Mouse (Mus musculus): ENCODE results near the gene Mrpl35. TPM values are rescaled to one million over a fixed set of nuclear protein-coding genes. Genes with fewer than 3 reads are reported as not detected.

Mrpl35 gene
- polyA plus RNA-seq, 1 experiment from 2014 or later, result 44.9 TPM

- Histone ChIP-seq H3K27me3 (no peaks in the 10 kb centered on the region), H3K4me3 (no peak overlapping the region), H3K36me3 (peaks cover 43% of the 10 kb centered on the region), H3K9me3 (no peaks in the 10 kb centered on the region), H3K9ac (no peak overlapping the region), H3K4me2 (no peak overlapping the region), H3K27ac (replicated peaks) (no peak overlapping the region), H3K4me1 (replicated peaks) (no peaks in the 10 kb centered on the region)
- ATAC-seq (ENCODE audit: low read depth), result no peak
- 83% methylated on average over 9 of the region's 9 CpGs for WGBS
These were observed 38.4 kb downstream of the Mrpl35 start for GRCm38 (mm10) chr6:71788348-71788747.

GRCm38 (mm10) chr6:71783165-71783564 is 43.6 kb downstream of the Mrpl35 start:
- no peaks in the 10 kb centered on the region for H3K4me1 ChIP-seq (replicated peaks)
- H3K4me2 ChIP-seq, result no peak overlapping the region
- no peak for ATAC-seq (ENCODE audit: low read depth)
- H3K36me3 ChIP-seq, result peaks cover 84% of the 10 kb centered on the region
- H3K27ac ChIP-seq (replicated peaks), result no peak overlapping the region
- H3K9me3 ChIP-seq, result no peaks in the 10 kb centered on the region
- no peak overlapping the region for H3K4me3 ChIP-seq
- no peak overlapping the region for H3K9ac ChIP-seq
- H3K27me3 ChIP-seq, result no peaks in the 10 kb centered on the region
- WGBS, result 91% methylated on average over 5 of the region's 5 CpGs

- WGBS, result 93% methylated on average over 7 of the region's 7 CpGs
- peaks cover 79% of the 10 kb centered on the region for H3K36me3 ChIP-seq
- H3K4me3 ChIP-seq, result no peak overlapping the region
- no peak overlapping the region for H3K4me2 ChIP-seq
- no peak overlapping the region for H3K27ac ChIP-seq (replicated peaks)
- H3K9ac ChIP-seq, result no peak overlapping the region
- H3K4me1 ChIP-seq (replicated peaks), result no peaks in the 10 kb centered on the region
- ATAC-seq (ENCODE audit: low read depth), result no peak
- H3K9me3 ChIP-seq, result no peaks in the 10 kb centered on the region
- no peaks in the 10 kb centered on the region for H3K27me3 ChIP-seq
These were observed 46.3 kb downstream of the Mrpl35 start for GRCm38 (mm10) chr6:71780431-71780830.

GRCm38 (mm10) chr6:71779831-71780230 is 46.9 kb downstream of the Mrpl35 start:
- WGBS, result 63% methylated on average over 2 of the region's 2 CpGs
- H3K36me3 ChIP-seq, result peaks cover 82% of the 10 kb centered on the region
- no peak overlapping the region for H3K4me3 ChIP-seq
- H3K9me3 ChIP-seq, result no peaks in the 10 kb centered on the region
- H3K27me3 ChIP-seq, result no peaks in the 10 kb centered on the region
- H3K9ac ChIP-seq, result no peak overlapping the region
- H3K27ac ChIP-seq (replicated peaks), result no peak overlapping the region
- no peak for ATAC-seq (ENCODE audit: low read depth)
- no peaks in the 10 kb centered on the region for H3K4me1 ChIP-seq (replicated peaks)
- H3K4me2 ChIP-seq, result no peak overlapping the region

GRCm38 (mm10) chr6:71778016-71778415 is 48.8 kb downstream of the Mrpl35 start:
- no peaks in the 10 kb centered on the region for H3K27me3 ChIP-seq
- no peaks in the 10 kb centered on the region for H3K9me3 ChIP-seq
- no peak overlapping the region for H3K27ac ChIP-seq (replicated peaks)
- H3K4me2 ChIP-seq, result no peak overlapping the region
- H3K4me3 ChIP-seq, result no peak overlapping the region
- no peak overlapping the region for H3K9ac ChIP-seq
- peaks cover 85% of the 10 kb centered on the region for H3K36me3 ChIP-seq
- no peak for ATAC-seq (ENCODE audit: low read depth)
- H3K4me1 ChIP-seq (replicated peaks), result no peaks in the 10 kb centered on the region
- 84% methylated on average over 5 of the region's 5 CpGs for WGBS

- no peak overlapping the region for H3K4me2 ChIP-seq
- no peak overlapping the region for H3K9ac ChIP-seq
- no peaks in the 10 kb centered on the region for H3K4me1 ChIP-seq (replicated peaks)
- no peak overlapping the region for H3K27ac ChIP-seq (replicated peaks)
- H3K36me3 ChIP-seq, result peaks cover 71% of the 10 kb centered on the region
- ATAC-seq (ENCODE audit: low read depth), result no peak
- 93% methylated on average over 7 of the region's 7 CpGs for WGBS
- H3K27me3 ChIP-seq, result no peaks in the 10 kb centered on the region
- H3K4me3 ChIP-seq, result no peak overlapping the region
- no peaks in the 10 kb centered on the region for H3K9me3 ChIP-seq
These were observed 54.0 kb downstream of the Mrpl35 start for GRCm38 (mm10) chr6:71772636-71773208.

GRCm38 (mm10) chr6:71772156-71772555 is 54.6 kb downstream of the Mrpl35 start:
- Histone ChIP-seq H3K4me1 (replicated peaks) (no peaks in the 10 kb centered on the region), H3K27me3 (no peaks in the 10 kb centered on the region)
- WGBS, result 90% methylated on average over 6 of the region's 6 CpGs

GRCm38 (mm10) chr6:71771282-71771681 is 55.5 kb downstream of the Mrpl35 start:
- Histone ChIP-seq H3K36me3 (peaks cover 71% of the 10 kb centered on the region), H3K27ac (replicated peaks) (no peak overlapping the region), H3K27me3 (no peaks in the 10 kb centered on the region), H3K9me3 (no peaks in the 10 kb centered on the region), H3K4me2 (no peak overlapping the region), H3K4me3 (no peak overlapping the region), H3K4me1 (replicated peaks) (no peaks in the 10 kb centered on the region), H3K9ac (no peak overlapping the region)
- 91% methylated on average over 4 of the region's 4 CpGs for WGBS
- ATAC-seq (ENCODE audit: low read depth), result no peak

More at GRCm38 (mm10) chr6:71772156-71772555, 54.6 kb downstream of the Mrpl35 start:
- H3K27ac ChIP-seq (replicated peaks), result no peak overlapping the region
- ATAC-seq (ENCODE audit: low read depth), result no peak
- H3K4me3 ChIP-seq, result no peak overlapping the region
- no peaks in the 10 kb centered on the region for H3K9me3 ChIP-seq
- H3K36me3 ChIP-seq, result peaks cover 70% of the 10 kb centered on the region
- H3K9ac ChIP-seq, result no peak overlapping the region
- H3K4me2 ChIP-seq, result no peak overlapping the region

- ATAC-seq (ENCODE audit: low read depth), result no peak
These were observed 55.9 kb downstream of the Mrpl35 start for GRCm38 (mm10) chr6:71770856-71771255.

GRCm38 (mm10) chr6:71769901-71770690 is 56.7 kb downstream of the Mrpl35 start:
- H3K27me3 ChIP-seq, result no peaks in the 10 kb centered on the region
- H3K4me3 ChIP-seq, result no peak overlapping the region
- H3K9me3 ChIP-seq, result no peaks in the 10 kb centered on the region
- WGBS, result 78% methylated on average over 12 of the region's 12 CpGs
- no peak overlapping the region for H3K27ac ChIP-seq (replicated peaks)
- no peak overlapping the region for H3K9ac ChIP-seq
- H3K4me1 ChIP-seq (replicated peaks), result no peaks in the 10 kb centered on the region
- ATAC-seq (ENCODE audit: low read depth), result no peak
- H3K36me3 ChIP-seq, result peaks cover 67% of the 10 kb centered on the region
- no peak overlapping the region for H3K4me2 ChIP-seq

More at GRCm38 (mm10) chr6:71770856-71771255, 55.9 kb downstream of the Mrpl35 start:
- H3K36me3 ChIP-seq, result peaks cover 71% of the 10 kb centered on the region
- no peaks in the 10 kb centered on the region for H3K4me1 ChIP-seq (replicated peaks)
- H3K27ac ChIP-seq (replicated peaks), result no peak overlapping the region
- H3K4me2 ChIP-seq, result no peak overlapping the region
- no peak overlapping the region for H3K4me3 ChIP-seq
- WGBS, result 96% methylated on average over 4 of the region's 4 CpGs
- no peaks in the 10 kb centered on the region for H3K9me3 ChIP-seq
- H3K9ac ChIP-seq, result no peak overlapping the region
- no peaks in the 10 kb centered on the region for H3K27me3 ChIP-seq

- Histone ChIP-seq H3K9ac (no peak overlapping the region), H3K27me3 (no peaks in the 10 kb centered on the region), H3K36me3 (peaks cover 59% of the 10 kb centered on the region), H3K27ac (replicated peaks) (no peak overlapping the region), H3K9me3 (no peaks in the 10 kb centered on the region), H3K4me2 (no peak overlapping the region), H3K4me1 (replicated peaks) (no peaks in the 10 kb centered on the region), H3K4me3 (no peak overlapping the region)
- 77% methylated on average over 4 of the region's 4 CpGs for WGBS
- no peak for ATAC-seq (ENCODE audit: low read depth)
These were observed 59.0 kb downstream of the Mrpl35 start for GRCm38 (mm10) chr6:71767761-71768160.

Measured in neural tube, embryonic 13.5 days (tissue).